Mouse (Mus musculus) brain, embryonic 14.5 days (tissue): ENCODE measurements at regions not wholly inside any gene's neighbourhood (a gene's known extent, or its start where the extent isn't known, plus 50 kb on each side); places are given as distances from the start of the nearest gene placed in this dataset.

Experiments
- DNase-seq: peaks from one replicate; pipeline ENCODE4 v3.0.0-alpha.2; 2011; ENCODE audit warnings: low read depth
- CTCF ChIP-seq: fragments of 200-500 bp; IDR thresholded peaks from 2 replicates; pipeline ENCODE4 v1.5.1; 2012; ENCODE audit warnings: inconsistent platforms, mild to moderate bottlenecking, moderate library complexity, borderline replicate concordance; ENCODE audit not compliant: insufficient read depth, insufficient read length; ENCODE audit errors: extremely low read depth
- POLR2A ChIP-seq: fragments of 200-500 bp; IDR thresholded peaks from 2 replicates; pipeline ENCODE4 v1.6.1; 2012; ENCODE audit warnings: mild to moderate bottlenecking, inconsistent platforms, borderline replicate concordance; ENCODE audit not compliant: poor library complexity, insufficient read depth, insufficient read length, severe bottlenecking; ENCODE audit errors: extremely low read depth

DNA sequence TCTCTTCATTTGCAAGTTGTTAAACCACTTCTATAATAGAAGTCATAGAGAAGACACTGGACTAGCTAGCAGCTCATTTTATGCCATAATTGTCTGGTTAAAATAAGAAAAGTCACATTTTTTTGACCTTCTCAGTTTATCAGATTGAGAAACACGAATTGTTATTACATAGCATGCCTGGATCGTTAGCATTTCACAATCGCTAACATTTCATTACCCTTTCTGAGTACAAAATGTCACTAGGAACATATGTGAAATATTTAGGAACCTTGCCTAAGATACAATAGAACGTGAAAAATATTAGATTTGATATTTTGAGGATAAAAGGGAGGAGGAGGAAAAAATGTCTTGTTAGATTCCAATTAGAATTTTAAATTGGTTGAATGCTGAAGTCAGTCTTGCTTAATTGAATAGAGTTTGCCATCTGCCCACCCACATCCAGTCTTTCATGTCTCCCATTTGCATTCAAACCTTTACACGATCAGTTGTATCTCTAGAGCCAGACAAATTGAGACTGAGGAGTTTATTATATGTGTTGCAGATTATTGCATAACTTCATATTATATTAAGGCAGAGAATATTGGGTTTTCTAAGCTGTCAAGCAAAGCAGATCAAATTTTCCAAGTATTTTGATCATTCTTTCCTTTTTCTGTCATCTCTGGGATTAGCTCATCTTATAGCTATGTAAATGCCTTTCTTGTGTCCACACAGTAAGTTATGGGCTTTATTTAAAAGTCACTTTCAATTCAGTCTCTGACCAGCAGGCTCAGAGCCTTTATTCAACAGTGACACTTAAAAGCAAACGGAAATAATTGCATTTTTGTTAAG lies 69.4 kb upstream of the Fn1 start:
- DNase-seq: peak; percentile 76
- no peak for TF ChIP-seq POLR2A
- no peak for TF ChIP-seq CTCF
